Mouse (Mus musculus) midbrain, embryonic 11.5 days (tissue): Measurements from ENCODE around the gene Polr2l. TPM values are rescaled to one million over a fixed set of nuclear protein-coding genes. Genes with fewer than 3 reads are reported as not detected.

Experiments
- ATAC-seq: fragments of 200-750 bp; cut with Nextera tagmentation; 2 replicates; pipeline ENCODE4 v1.8.0; 2017; ENCODE audit warnings: moderate TSS enrichment, moderate library complexity; ENCODE audit not compliant: low FRiP score
- DNase-seq: peaks from one replicate; pipeline ENCODE4 v3.0.0; 2015; ENCODE audit warnings: low spot score; ENCODE audit errors: missing footprints
- H3K27ac ChIP-seq: fragments of 300-500 bp; sonication (generic); 2 replicates; pipeline ENCODE4 v1.5.1; 2014; ENCODE audit warnings: low read depth, low read length
- H3K27me3 ChIP-seq: fragments of 300-500 bp; sonication (generic); 2 replicates; pipeline ENCODE4 v1.6.1; 2014; ENCODE audit warnings: mild to moderate bottlenecking, low read length, moderate library complexity, mixed read lengths; ENCODE audit not compliant: control insufficient read depth, insufficient read depth
- H3K36me3 ChIP-seq: fragments of 300-500 bp; sonication (generic); 2 replicates; pipeline ENCODE4 v1.6.1; 2014; ENCODE audit warnings: mild to moderate bottlenecking, low read length, moderate library complexity, mixed read lengths; ENCODE audit not compliant: control insufficient read depth, insufficient read depth
- H3K4me1 ChIP-seq: fragments of 300-500 bp; sonication (generic); 2 replicates; pipeline ENCODE4 v1.6.1; 2014; ENCODE audit warnings: low read length; ENCODE audit not compliant: control insufficient read depth, insufficient read depth
- H3K4me2 ChIP-seq: fragments of 300-500 bp; sonication (generic); 2 replicates; pipeline ENCODE4 v1.6.1; 2014; ENCODE audit warnings: mild to moderate bottlenecking, moderate library complexity
- H3K4me3 ChIP-seq: fragments of 300-500 bp; sonication (generic); 2 replicates; pipeline ENCODE4 v1.5.1; 2014; ENCODE audit warnings: low read depth, low read length
- H3K9ac ChIP-seq: fragments of 300-500 bp; sonication (generic); 2 replicates; pipeline ENCODE4 v1.6.1; 2014; ENCODE audit warnings: low read length
- H3K9me3 ChIP-seq: fragments of 300-500 bp; sonication (generic); 2 replicates; pipeline ENCODE4 v1.6.1; 2016; ENCODE audit warnings: low read length; ENCODE audit not compliant: control insufficient read depth
- WGBS: fragments of 180-500 bp; shearing (Covaris S2); extraction: QIAGEN DNeasy Blood & Tissue Kit; methylation state at CpG from one replicate; pipeline ENCODE4 v1.1.7; 2014; 5-methylcytosine and 5-hydroxymethylcytosine counted together
- polyA plus RNA-seq: library from polyadenylated mRNA; unstranded; fragments of >200 nt; fragmentation: Nextera tagmentation; extraction: Ambion mirVana; gene quantifications from 2 replicates; pipeline ENCODE4 v1.2.1, GENCODE M21; 2014

The Polr2l gene
- polyA plus RNA-seq, 1 experiment from 2014 or later, result 74.2 TPM

DNA sequence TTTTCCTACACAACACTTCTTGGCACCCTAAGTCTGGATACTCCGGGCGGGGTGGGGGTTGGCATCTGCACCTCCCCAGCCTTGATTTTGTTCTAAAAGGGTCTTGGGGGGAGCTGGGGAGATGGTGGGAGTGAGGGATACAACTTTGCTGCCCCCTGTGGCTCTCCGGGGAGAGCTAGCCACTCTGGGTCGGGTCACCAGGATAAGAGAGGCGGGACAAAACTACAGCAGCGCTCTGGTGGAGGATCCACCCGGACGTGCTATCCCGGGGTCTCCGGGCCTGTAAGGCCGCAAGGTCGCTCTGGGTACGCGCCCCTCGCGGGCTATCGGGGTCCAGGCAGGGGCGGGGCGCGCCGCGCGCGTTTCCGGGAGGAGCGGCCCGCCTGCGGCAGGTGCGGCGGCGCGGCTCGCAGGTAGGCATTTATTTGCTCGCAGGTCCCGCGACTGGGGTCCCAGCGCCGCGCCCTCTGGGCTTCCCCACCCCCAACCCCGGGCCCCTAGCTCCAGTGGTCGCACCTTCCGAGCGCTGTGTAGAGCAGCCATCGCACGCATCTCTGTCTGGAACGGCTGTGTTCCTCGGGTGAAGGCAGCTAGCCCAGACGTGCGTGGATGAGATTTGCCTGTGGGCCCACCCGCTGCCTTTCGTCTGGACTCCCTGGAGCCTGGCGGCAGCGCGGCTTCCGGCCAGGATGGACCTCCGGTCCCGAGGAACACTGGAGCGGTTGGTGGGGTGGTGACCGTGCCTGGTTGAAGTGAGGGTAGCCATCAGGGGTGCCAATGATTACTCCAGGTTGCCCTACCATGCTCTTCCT is 13.2 kb downstream of the Polr2l start:
- WGBS, result 3% methylated on average over 52 of the region's 59 CpGs
- Histone ChIP-seq H3K4me1 (peaks cover 10% of the 10 kb centered on the region), H3K27ac (no peak overlapping the region), H3K9me3 (no peaks in the 10 kb centered on the region), H3K27me3 (peaks cover 67% of the 10 kb centered on the region), H3K36me3 (no peaks in the 10 kb centered on the region), H3K4me2 (peak overlapping the region; percentile 43), H3K4me3 (peak overlapping the region; percentile 35), H3K9ac (peak overlapping the region; percentile 34; the same call in 1 of the 2 replicates)
- DNase-seq (peak; percentile 86), ATAC-seq (no peak)

DNA sequence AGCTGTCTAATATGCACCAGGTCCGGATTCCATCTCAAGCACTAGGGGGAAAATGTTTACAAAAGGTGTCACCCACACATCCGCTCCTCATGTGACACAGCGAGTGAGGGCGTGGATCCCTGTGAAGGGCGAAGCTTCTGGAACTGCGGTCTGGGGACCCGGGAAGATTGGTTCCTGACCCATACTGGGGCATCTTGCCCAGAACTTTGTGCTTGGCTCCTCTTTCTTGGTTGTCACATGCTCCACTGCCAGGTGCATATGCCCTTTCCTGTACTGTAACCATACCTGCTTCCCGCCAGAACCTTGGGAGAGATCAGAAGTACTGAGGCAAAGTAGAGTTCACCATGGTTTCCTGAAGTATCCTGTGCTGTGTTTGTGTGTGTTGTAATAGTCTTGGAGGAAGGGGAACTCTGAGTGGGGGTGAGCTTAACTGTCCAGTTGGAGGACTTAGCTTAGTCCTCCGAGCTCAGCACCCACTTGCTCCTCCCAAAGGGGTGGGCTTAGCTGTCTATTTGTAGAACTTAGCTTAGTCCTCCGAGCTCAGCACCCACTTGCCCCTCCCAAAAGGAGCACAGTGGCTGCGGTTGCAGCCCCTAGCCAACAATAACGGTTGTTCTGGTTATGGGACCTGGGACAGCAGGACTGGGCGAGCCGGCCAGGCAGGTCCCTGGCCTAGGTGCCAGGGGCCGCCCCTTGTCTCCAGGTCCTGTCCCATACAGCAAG is 14.4 kb downstream of the Polr2l start, which contains the start of gene Cracr2b:
Gene Cracr2b, plus strand, starts transcription at position 704 of the 723 bp plus-strand sequence.
- ATAC-seq, result no peak
- Histone ChIP-seq H3K4me3 (peak within 1 kb of the TSS; percentile 35), H3K27ac (no peak within 1 kb of the TSS), H3K9me3 (no peaks in the 10 kb centered on the region), H3K4me2 (peak within 1 kb of the TSS; percentile 43), H3K27me3 (peaks cover 58% of the 10 kb centered on the region), H3K36me3 (no peaks in the 10 kb centered on the region), H3K4me1 (peaks cover 18% of the 10 kb centered on the region), H3K9ac (peak within 1 kb of the TSS; percentile 34; the same call in 1 of the 2 replicates)
- no peak for DNase-seq
- WGBS, result 77% methylated on average over 15 of the region's 15 CpGs

DNA sequence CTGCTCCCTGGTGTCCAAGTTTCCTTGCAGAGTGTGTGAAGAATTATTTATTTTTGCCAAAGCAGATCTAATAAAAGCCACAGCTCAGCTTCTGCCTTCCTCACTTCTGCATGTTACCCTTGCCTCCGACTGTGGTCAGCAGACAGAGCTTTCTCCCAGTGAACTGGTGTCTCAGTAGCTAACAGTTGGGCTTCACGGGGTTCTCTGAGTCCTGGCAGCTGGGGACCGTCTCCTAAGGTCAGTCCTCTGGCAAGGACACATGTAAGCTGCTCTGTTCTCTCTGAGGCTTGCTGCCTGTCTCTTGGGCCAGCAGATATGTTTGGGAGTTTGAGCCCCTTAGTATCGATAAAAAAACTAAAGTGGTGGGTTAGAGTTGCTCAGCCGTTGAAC is 14.9 kb downstream of the Polr2l start:
- no peak overlapping the region for H3K4me3 ChIP-seq
- H3K36me3 ChIP-seq, result no peaks in the 10 kb centered on the region
- DNase-seq, result no peak
- H3K9ac ChIP-seq, result no peak overlapping the region
- H3K27me3 ChIP-seq, result peaks cover 52% of the 10 kb centered on the region
- no peaks in the 10 kb centered on the region for H3K9me3 ChIP-seq
- no peak overlapping the region for H3K4me2 ChIP-seq
- H3K4me1 ChIP-seq, result peaks cover 17% of the 10 kb centered on the region
- 79% methylated on average over 5 of the region's 5 CpGs for WGBS
- no peak for ATAC-seq
- no peak overlapping the region for H3K27ac ChIP-seq

DNA sequence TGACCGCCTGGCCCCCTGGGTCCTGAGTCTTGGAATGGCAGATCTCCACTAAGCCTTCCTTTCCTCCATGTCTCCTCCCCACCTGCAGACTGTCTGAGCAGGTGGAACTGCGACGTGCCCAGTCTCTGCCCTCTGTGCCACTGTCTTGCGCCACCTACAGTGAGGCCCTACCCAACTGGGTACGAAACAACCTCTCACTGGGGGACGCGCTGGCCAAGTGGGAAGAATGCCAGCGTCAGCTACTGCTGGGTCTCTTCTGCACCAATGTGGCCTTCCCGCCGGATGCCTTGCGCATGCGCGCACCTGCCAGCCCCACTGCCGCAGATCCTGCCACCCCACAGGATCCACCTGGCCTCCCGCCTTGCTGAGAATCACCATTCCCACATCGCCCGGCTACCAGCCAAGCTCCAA is 15.6 kb downstream of the Polr2l start:
- no peaks in the 10 kb centered on the region for H3K36me3 ChIP-seq
- no peak overlapping the region for H3K4me2 ChIP-seq
- H3K4me1 ChIP-seq, result peaks cover 13% of the 10 kb centered on the region
- 90% methylated on average over 17 of the region's 17 CpGs for WGBS
- H3K9me3 ChIP-seq, result no peaks in the 10 kb centered on the region
- H3K4me3 ChIP-seq, result no peak overlapping the region
- peaks cover 45% of the 10 kb centered on the region for H3K27me3 ChIP-seq
- ATAC-seq (no peak), DNase-seq (no peak)
- H3K9ac ChIP-seq, result no peak overlapping the region
- no peak overlapping the region for H3K27ac ChIP-seq

DNA sequence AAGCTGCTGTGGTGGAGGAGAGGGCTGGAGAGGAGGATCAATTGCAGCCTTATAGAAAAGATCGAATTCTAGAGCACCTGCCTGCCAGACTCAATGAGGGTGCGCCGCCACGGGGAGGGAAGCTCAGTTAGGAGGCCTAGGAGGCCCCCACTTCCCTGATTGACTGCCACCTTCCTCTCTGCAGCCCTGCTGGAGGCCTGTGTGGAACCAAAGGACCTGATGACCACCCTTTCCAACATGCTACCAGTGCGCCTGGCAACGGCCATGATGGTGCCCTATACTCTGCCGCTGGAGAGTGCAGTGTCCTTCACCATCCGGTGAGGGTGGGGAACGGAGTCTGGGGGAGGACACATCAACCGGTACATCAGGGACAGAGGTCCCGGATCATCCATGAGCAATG is 16.3 kb downstream of the Polr2l start:
- DNase-seq (no peak), ATAC-seq (no peak)
- no peak overlapping the region for H3K9ac ChIP-seq
- H3K27me3 ChIP-seq, result peaks cover 39% of the 10 kb centered on the region
- H3K4me3 ChIP-seq, result no peak overlapping the region
- H3K4me1 ChIP-seq, result peaks cover 13% of the 10 kb centered on the region
- H3K27ac ChIP-seq, result no peak overlapping the region
- 92% methylated on average over 11 of the region's 11 CpGs for WGBS
- no peak overlapping the region for H3K4me2 ChIP-seq
- no peaks in the 10 kb centered on the region for H3K36me3 ChIP-seq
- H3K9me3 ChIP-seq, result no peaks in the 10 kb centered on the region

DNA sequence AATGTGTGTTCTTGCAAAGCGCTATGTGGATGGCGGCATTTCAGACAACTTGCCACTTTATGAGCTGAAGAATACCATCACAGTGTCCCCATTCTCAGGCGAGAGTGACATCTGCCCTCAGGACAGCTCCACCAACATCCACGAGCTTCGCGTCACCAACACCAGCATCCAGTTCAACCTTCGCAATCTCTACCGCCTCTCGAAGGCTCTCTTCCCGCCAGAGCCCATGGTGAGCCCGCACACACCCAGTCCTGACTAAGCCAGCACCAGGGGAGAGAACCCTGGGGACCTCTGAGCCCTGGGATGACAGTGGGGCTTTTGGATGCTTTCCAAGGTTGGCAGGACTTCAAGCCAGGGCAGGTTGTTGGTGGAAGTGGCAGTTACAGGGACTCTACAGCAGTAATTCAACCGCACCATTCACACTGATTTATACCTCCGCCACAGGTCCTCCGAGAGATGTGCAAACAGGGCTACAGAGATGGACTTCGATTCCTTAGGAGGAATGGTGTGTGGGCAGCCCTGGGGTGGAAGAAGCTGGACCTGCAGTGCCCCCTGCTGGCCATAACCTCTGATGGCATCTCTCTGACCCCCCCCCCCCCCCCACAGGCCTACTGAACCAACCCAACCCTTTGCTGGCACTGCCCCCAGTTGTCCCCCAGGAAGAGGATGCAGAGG is 16.8 kb downstream of the Polr2l start:
- H3K27ac ChIP-seq, result no peak overlapping the region
- H3K4me3 ChIP-seq, result no peak overlapping the region
- H3K9ac ChIP-seq, result no peak overlapping the region
- H3K4me1 ChIP-seq, result peaks cover 13% of the 10 kb centered on the region
- H3K4me2 ChIP-seq, result no peak overlapping the region
- 73% methylated on average over 15 of the region's 15 CpGs for WGBS
- peaks cover 34% of the 10 kb centered on the region for H3K27me3 ChIP-seq
- no peaks in the 10 kb centered on the region for H3K36me3 ChIP-seq
- no peaks in the 10 kb centered on the region for H3K9me3 ChIP-seq
- no peak for ATAC-seq
- peak; percentile 91 for DNase-seq

DNA sequence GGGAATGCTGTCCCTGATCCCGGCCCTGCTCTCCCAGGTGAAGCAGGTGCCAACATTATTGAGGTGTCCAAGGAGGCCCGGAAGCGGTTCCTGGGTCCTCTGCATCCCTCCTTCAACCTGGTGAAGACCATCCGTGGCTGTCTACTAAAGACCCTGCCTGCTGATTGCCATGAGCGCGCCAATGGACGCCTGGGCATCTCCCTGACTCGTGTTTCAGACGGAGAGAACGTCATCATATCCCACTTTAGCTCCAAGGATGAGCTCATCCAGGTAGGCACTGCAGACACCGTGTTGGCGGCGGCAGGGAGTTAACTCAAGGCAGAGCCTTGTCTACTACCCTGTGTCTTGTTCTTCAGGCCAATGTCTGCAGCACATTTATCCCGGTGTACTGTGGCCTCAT is 17.7 kb downstream of the Polr2l start:
- ATAC-seq (no peak), DNase-seq (no peak)
- H3K9me3 ChIP-seq, result no peaks in the 10 kb centered on the region
- peaks cover 25% of the 10 kb centered on the region for H3K27me3 ChIP-seq
- no peaks in the 10 kb centered on the region; the same call in 1 of the 2 replicates for H3K36me3 ChIP-seq
- no peak overlapping the region for H3K9ac ChIP-seq
- H3K4me2 ChIP-seq, result no peak overlapping the region
- H3K4me3 ChIP-seq, result no peak overlapping the region
- H3K4me1 ChIP-seq, result peaks cover 13% of the 10 kb centered on the region
- no peak overlapping the region for H3K27ac ChIP-seq
- WGBS, result 90% methylated on average over 14 of the region's 14 CpGs

DNA sequence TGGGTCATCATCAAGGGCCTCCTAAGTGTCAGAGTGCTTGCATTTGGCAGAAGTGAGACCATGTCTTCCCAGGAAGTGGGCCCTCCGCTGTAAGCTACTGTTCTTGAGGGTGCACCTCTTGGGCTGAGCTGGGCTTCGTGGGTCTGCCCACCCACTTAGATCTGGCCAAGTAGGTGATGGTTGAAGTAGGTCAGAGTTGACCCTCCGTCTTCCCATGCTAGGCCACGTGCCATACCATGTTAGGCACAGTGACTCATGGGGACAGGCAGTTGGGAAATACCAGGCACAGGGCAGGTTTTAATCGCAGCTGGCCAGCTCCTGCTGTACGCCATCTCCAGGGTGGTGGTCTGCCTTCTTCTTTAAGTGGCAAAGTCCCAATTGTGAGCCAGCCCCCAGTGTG is 18.2 kb downstream of the Polr2l start:
- no peak for ATAC-seq
- H3K9ac ChIP-seq, result no peak overlapping the region
- H3K36me3 ChIP-seq, result no peaks in the 10 kb centered on the region; the same call in 1 of the 2 replicates
- H3K27me3 ChIP-seq, result peaks cover 20% of the 10 kb centered on the region
- H3K4me3 ChIP-seq, result no peak overlapping the region
- no peak for DNase-seq
- no peaks in the 10 kb centered on the region for H3K9me3 ChIP-seq
- H3K4me1 ChIP-seq, result peaks cover 10% of the 10 kb centered on the region
- WGBS, result 91% methylated on average over 6 of the region's 6 CpGs
- H3K4me2 ChIP-seq, result no peak overlapping the region
- no peak overlapping the region for H3K27ac ChIP-seq
